Mouse (Mus musculus): ENCODE results near the gene Onecut3. TPM values are rescaled to one million over a fixed set of nuclear protein-coding genes. Genes with fewer than 3 reads are reported as not detected.
A peak's percentile ranks its signal among the peaks of the same experiment; 100 is the strongest.

Gene Onecut3
- polyA plus RNA-seq, 1 experiment, result 0.03 TPM

DNA sequence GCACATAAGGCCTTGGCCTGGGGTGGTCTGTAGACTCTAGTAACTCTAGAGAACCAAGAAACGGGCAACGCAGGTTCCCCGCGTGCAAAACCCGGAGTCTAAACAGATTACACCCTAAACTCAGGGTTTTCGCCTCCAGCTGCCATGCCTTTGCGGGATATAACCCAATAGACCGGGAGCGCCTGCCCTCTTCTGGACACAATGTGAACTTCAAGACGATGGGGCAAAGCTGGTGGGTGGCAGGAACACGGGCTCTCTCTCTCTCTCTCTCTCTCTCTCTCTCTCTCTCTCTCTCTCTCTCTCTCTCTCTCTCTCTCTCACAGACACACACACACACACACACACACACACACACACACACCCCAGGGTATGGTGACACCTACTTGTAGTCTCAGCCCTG lies 11.6 kb downstream of the Onecut3 start:
- Histone ChIP-seq H3K27me3 (ENCODE audit: control insufficient read depth, insufficient read depth, low read length) (peaks cover 21% of the 10 kb centered on the region), H3K4me3 (ENCODE audit: control insufficient read depth, insufficient read depth, low read length) (no peak overlapping the region), H3K27ac (ENCODE audit: control insufficient read depth, insufficient read depth, low read length) (no peak overlapping the region), H3K4me1 (replicated peaks; ENCODE audit: control insufficient read depth, insufficient read depth, low read length) (peaks cover 4% of the 10 kb centered on the region; the same call in 1 of the 2 replicates), H3K36me3 (ENCODE audit: control insufficient read depth, insufficient read depth, low read length) (no peaks in the 10 kb centered on the region)
- DNase-seq, result peak; percentile 72
- TF ChIP-seq POLR2A (IDR thresholded peaks at IDR 0.05; ENCODE audit: control insufficient read depth, extremely low read depth, insufficient read depth, low read length, poor library complexity) (no peak), CTCF (IDR thresholded peaks at IDR 0.05; ENCODE audit: borderline replicate concordance, control insufficient read depth, extremely low read depth, insufficient read depth, low read length, poor library complexity) (peak; percentile 71; the same call in 1 of the 2 replicates)
- WGBS, result 1% methylated on average over 11 of the region's 11 CpGs

DNA sequence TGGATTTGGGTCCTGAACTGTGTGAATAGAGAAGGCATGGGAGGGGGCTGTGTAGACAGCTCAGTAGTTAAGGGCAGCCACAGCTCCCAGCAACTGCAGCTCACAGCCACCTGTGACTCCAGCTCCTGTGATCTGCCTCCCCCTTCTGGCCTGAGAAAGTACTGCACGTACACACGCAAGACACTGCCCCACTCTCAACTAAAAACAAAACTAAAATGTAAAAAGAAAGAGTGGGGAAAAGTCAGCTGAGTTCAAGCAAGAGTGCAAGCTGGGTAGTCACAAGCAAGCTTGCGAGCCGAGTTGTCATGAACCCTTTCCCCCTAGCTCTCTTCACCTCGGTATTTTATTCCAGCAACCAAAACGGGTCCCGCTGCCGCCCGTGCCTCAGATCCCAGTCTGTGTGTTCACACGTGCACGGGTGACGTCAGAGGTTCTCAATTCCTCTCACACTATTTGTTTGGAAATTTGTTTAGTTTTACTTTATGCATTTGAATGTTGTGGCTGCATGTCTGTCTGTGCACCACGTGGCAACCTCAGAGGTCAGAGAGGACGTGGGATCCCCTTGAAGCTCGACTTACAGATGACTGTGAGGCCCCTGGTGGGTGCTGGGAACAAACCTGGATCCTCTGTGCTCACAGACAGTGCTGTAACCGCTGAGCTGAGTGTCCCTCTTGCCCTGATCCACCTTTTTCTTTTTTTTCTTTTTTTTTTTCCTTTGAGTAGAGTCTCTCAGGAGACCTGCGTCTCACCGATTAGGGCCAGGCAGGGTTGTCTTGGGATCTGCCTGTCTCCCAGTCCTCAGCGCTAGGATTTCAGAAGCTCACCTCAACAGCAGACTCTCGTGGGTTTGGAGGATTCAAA lies 15.0 kb downstream of the Onecut3 start:
- DNase-seq, result peak; percentile 89
- peaks cover 4% of the 10 kb centered on the region; the same call in 1 of the 2 replicates for H3K4me1 ChIP-seq (replicated peaks; ENCODE audit: control insufficient read depth, insufficient read depth, low read length)
- TF ChIP-seq POLR2A (IDR thresholded peaks at IDR 0.05; ENCODE audit: control insufficient read depth, extremely low read depth, insufficient read depth, low read length, poor library complexity) (no peak), CTCF (IDR thresholded peaks at IDR 0.05; ENCODE audit: borderline replicate concordance, control insufficient read depth, extremely low read depth, insufficient read depth, low read length, poor library complexity) (peak; percentile 81; the same call in 1 of the 2 replicates)
- no peaks in the 10 kb centered on the region; the same call in 1 of the 2 replicates for H3K27me3 ChIP-seq (ENCODE audit: control insufficient read depth, insufficient read depth, low read length)
- H3K27ac ChIP-seq (ENCODE audit: control insufficient read depth, insufficient read depth, low read length), result no peak overlapping the region
- peak overlapping the region; percentile 47 for H3K4me3 ChIP-seq (ENCODE audit: control insufficient read depth, insufficient read depth, low read length)
- H3K36me3 ChIP-seq (ENCODE audit: control insufficient read depth, insufficient read depth, low read length), result no peaks in the 10 kb centered on the region
- WGBS, result 4% methylated on average over 20 of the region's 20 CpGs

DNA sequence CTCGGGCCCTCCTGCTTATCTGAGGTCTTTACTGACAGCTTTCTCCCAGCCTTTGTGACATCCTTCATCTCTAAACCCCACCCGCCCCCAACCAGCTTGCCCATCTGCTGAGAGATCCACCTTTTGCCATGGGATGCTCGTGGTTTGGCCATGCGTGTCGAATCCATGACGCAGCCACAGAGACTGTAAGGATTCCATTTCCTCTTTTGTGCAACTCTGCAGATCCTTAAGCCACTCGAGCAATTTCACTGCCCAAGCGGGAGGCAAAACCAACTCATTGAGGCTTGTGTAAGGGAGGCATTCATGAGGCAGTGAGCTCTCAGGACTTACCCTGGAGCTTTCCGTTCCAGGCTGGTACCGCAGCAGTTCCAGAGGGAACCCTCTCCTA lies 15.6 kb downstream of the Onecut3 start:
- Histone ChIP-seq H3K27me3 (ENCODE audit: control insufficient read depth, insufficient read depth, low read length) (no peaks in the 10 kb centered on the region; the same call in 1 of the 2 replicates), H3K4me1 (replicated peaks; ENCODE audit: control insufficient read depth, insufficient read depth, low read length) (peaks cover 4% of the 10 kb centered on the region; the same call in 1 of the 2 replicates), H3K4me3 (ENCODE audit: control insufficient read depth, insufficient read depth, low read length) (no peak overlapping the region), H3K36me3 (ENCODE audit: control insufficient read depth, insufficient read depth, low read length) (no peaks in the 10 kb centered on the region), H3K27ac (ENCODE audit: control insufficient read depth, insufficient read depth, low read length) (no peak overlapping the region)
- 31% methylated on average over 10 of the region's 10 CpGs for WGBS
- no peak for DNase-seq
- TF ChIP-seq CTCF (IDR thresholded peaks at IDR 0.05; ENCODE audit: borderline replicate concordance, control insufficient read depth, extremely low read depth, insufficient read depth, low read length, poor library complexity) (no peak), POLR2A (IDR thresholded peaks at IDR 0.05; ENCODE audit: control insufficient read depth, extremely low read depth, insufficient read depth, low read length, poor library complexity) (no peak)

DNA sequence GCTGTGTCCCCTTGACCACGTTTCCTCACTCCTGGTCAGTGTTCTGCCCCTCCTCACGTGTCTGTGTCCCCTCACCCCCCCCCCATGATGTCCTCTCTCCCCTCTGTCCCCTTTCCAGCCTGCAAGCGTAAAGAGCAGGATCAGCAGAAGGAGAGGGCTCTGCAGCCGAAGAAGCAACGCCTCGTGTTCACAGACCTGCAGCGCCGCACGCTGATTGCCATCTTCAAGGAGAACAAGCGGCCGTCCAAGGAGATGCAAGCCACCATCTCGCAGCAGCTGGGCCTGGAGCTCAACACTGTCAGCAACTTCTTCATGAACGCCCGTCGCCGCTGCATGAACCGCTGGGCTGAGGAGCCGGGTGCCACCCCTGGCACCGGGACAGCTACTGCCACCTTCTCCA lies 19.1 kb downstream of the Onecut3 start:
- H3K36me3 ChIP-seq (ENCODE audit: control insufficient read depth, insufficient read depth, low read length), result no peaks in the 10 kb centered on the region
- DNase-seq, result no peak
- 18% methylated on average over 19 of the region's 19 CpGs for WGBS
- no peak overlapping the region for H3K4me3 ChIP-seq (ENCODE audit: control insufficient read depth, insufficient read depth, low read length)
- H3K4me1 ChIP-seq (replicated peaks; ENCODE audit: control insufficient read depth, insufficient read depth, low read length), result peaks cover 4% of the 10 kb centered on the region; the same call in 1 of the 2 replicates
- no peak overlapping the region for H3K27ac ChIP-seq (ENCODE audit: control insufficient read depth, insufficient read depth, low read length)
- H3K27me3 ChIP-seq (ENCODE audit: control insufficient read depth, insufficient read depth, low read length), result no peaks in the 10 kb centered on the region; the same call in 1 of the 2 replicates
- TF ChIP-seq CTCF (IDR thresholded peaks at IDR 0.05; ENCODE audit: borderline replicate concordance, control insufficient read depth, extremely low read depth, insufficient read depth, low read length, poor library complexity), result no peak
- TF ChIP-seq POLR2A (IDR thresholded peaks at IDR 0.05; ENCODE audit: control insufficient read depth, extremely low read depth, insufficient read depth, low read length, poor library complexity), result no peak

DNA sequence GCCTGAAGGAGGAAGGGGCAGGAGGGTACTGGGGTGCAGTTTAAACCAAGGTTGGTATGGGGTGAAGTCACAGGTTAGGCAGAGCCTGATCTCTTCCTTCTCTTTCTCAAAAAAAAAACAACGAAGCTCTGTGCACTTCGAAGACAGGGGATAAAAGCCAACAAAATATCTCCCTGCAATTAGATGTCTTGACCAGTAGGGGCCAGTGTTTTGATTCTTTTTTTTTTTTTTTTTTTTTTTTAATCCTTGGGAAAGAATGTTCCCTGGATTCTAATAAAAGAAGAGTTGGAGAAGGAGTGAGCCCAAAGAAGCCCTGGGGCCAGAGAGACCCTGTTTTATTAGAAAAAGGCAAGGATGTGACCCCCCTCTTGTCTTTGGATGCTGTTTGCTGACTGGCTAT lies 24.7 kb downstream of the Onecut3 start:
- no peak overlapping the region for H3K4me3 ChIP-seq (ENCODE audit: control insufficient read depth, insufficient read depth, low read length)
- H3K27ac ChIP-seq (ENCODE audit: control insufficient read depth, insufficient read depth, low read length), result no peak overlapping the region
- WGBS, result 79% methylated on average over 2 of the region's 2 CpGs
- H3K36me3 ChIP-seq (ENCODE audit: control insufficient read depth, insufficient read depth, low read length), result no peaks in the 10 kb centered on the region
- no peaks in the 10 kb centered on the region for H3K4me1 ChIP-seq (replicated peaks; ENCODE audit: control insufficient read depth, insufficient read depth, low read length)
- DNase-seq, result no peak
- H3K27me3 ChIP-seq (ENCODE audit: control insufficient read depth, insufficient read depth, low read length), result no peaks in the 10 kb centered on the region; the same call in 1 of the 2 replicates
- TF ChIP-seq POLR2A (IDR thresholded peaks at IDR 0.05; ENCODE audit: control insufficient read depth, extremely low read depth, insufficient read depth, low read length, poor library complexity) (no peak), CTCF (IDR thresholded peaks at IDR 0.05; ENCODE audit: borderline replicate concordance, control insufficient read depth, extremely low read depth, insufficient read depth, low read length, poor library complexity) (no peak)

DNA sequence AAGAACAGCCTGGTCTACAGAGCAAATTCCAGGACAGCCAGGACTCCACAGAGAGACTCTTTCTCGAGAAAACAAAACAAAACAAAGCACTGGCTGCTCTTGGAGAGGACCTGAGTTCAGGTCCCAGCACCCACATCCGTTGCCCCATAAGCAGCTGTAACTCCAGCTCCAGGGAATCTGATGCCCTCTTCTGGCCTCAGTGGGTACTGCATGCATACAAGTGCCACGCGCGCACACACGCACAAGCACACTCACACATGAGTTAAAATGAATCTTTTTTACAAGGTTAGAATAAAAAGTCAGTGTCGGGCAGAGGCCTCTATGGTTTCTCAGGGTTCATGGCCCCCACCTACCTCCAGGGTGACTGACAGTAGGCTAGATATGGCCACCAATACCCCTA lies 28.7 kb downstream of the Onecut3 start:
- H3K27me3 ChIP-seq (ENCODE audit: control insufficient read depth, insufficient read depth, low read length), result no peaks in the 10 kb centered on the region; the same call in 1 of the 2 replicates
- WGBS, result 98% methylated on average over 7 of the region's 7 CpGs
- H3K4me3 ChIP-seq (ENCODE audit: control insufficient read depth, insufficient read depth, low read length), result no peak overlapping the region
- no peaks in the 10 kb centered on the region for H3K36me3 ChIP-seq (ENCODE audit: control insufficient read depth, insufficient read depth, low read length)
- H3K4me1 ChIP-seq (replicated peaks; ENCODE audit: control insufficient read depth, insufficient read depth, low read length), result no peaks in the 10 kb centered on the region
- DNase-seq, result peak; percentile 18
- no peak for TF ChIP-seq POLR2A (IDR thresholded peaks at IDR 0.05; ENCODE audit: control insufficient read depth, extremely low read depth, insufficient read depth, low read length, poor library complexity)
- peak; percentile 52; the same call in 1 of the 2 replicates for TF ChIP-seq CTCF (IDR thresholded peaks at IDR 0.05; ENCODE audit: borderline replicate concordance, control insufficient read depth, extremely low read depth, insufficient read depth, low read length, poor library complexity)
- H3K27ac ChIP-seq (ENCODE audit: control insufficient read depth, insufficient read depth, low read length), result no peak overlapping the region
